8 mouse cellular contexts compared by ENCODE assay signal in the genomic region with DNA sequence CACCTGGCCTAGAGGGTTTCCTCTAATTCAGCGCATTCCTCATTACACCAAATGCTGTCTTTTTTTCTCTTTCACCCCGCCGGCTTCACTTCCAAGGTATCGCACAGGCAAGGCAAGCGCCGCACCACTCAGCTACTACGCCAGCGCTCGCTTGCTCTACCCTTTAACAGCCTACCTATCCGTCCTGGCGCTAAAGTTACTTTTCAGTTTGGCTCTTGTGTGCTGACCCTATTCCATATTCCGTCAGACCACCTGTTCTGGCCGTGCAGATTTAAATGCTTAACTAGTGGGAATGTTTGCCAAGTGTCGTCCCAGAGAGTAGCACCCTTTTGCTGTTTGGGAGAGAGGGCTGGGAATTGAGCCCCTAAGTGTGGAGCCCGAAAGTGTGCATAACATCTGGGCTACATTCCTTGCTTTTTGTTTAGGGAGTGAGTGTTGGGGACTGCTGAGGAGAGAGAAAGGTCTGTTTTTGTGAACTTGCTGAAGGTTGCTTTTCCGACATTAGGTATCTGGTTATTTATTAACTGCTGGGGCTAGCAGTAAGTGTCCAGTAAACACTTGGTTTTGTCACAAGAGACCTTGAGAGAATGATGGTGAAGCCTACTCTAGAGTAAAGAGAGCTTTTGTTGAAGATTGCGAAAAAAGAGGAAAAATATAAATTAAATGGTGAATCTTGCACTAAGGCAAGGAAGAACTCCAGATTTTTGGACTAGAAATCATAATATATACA. TPM values are rescaled to one million over a fixed set of nuclear protein-coding genes. Genes with fewer than 3 reads are reported as not detected.
DNase-seq lines count a peak whose midpoint lies in the region; ATAC-seq and TF ChIP-seq lines count a peak whose summit lies in the region.

No protein-coding gene starts in this region.

- peaks cover 30% of the 10 kb centered on the region for H3K4me1 ChIP-seq in embryonic facial prominence, embryonic 10.5 days
- H3K4me1 ChIP-seq in hindbrain, embryonic 13.5 days (replicated peaks), result peaks cover 21% of the 10 kb centered on the region
- peaks cover 16% of the 10 kb centered on the region for H3K4me1 ChIP-seq in limb, embryonic 15.5 days

- no peak for TF ChIP-seq POLR2A in myocyte (IDR thresholded peaks at IDR 0.05; ENCODE audit: insufficient read length, low read depth)

- no peaks in the 10 kb centered on the region for H3K27me3 ChIP-seq in embryonic facial prominence, embryonic 10.5 days (replicated peaks; ENCODE audit: low read depth, poor library complexity, severe bottlenecking)
- peaks cover 4% of the 10 kb centered on the region; the same call in 1 of the 2 replicates for H3K27me3 ChIP-seq in hindbrain, embryonic 13.5 days
- H3K27me3 ChIP-seq in limb, embryonic 15.5 days, result no peaks in the 10 kb centered on the region
- H3K27me3 ChIP-seq in myocyte (ENCODE audit: control insufficient read depth, insufficient read depth, insufficient read length), result no peaks in the 10 kb centered on the region

- 7% methylated on average over 17 of the region's 17 CpGs for WGBS in embryonic facial prominence, embryonic 10.5 days
- WGBS in hindbrain, embryonic 13.5 days, result 6% methylated on average over 17 of the region's 17 CpGs
- WGBS in limb, embryonic 15.5 days, result 7% methylated on average over 17 of the region's 17 CpGs

- H3K4me3 ChIP-seq in embryonic facial prominence, embryonic 10.5 days, result peak overlapping the region; percentile 82
- H3K4me3 ChIP-seq in hindbrain, embryonic 13.5 days, result peak overlapping the region; percentile 63
- peak overlapping the region; percentile 68 for H3K4me3 ChIP-seq in limb, embryonic 15.5 days
- peak overlapping the region; percentile 95 for H3K4me3 ChIP-seq in myocyte

- peak overlapping the region; percentile 91 for H3K27ac ChIP-seq in embryonic facial prominence, embryonic 10.5 days (replicated peaks)
- no peak overlapping the region for H3K27ac ChIP-seq in hindbrain, embryonic 13.5 days
- H3K27ac ChIP-seq in limb, embryonic 15.5 days, result no peak overlapping the region

- H3K4me2 ChIP-seq in hindbrain, embryonic 13.5 days, result peak overlapping the region; percentile 79
- H3K4me2 ChIP-seq in limb, embryonic 15.5 days, result peak overlapping the region; percentile 92
- H3K4me2 ChIP-seq in myocyte (ENCODE audit: low read depth), result peak overlapping the region; percentile 96

- H3K36me3 ChIP-seq in embryonic facial prominence, embryonic 10.5 days (replicated peaks), result no peaks in the 10 kb centered on the region
- H3K36me3 ChIP-seq in hindbrain, embryonic 13.5 days, result no peaks in the 10 kb centered on the region
- H3K36me3 ChIP-seq in limb, embryonic 15.5 days, result no peaks in the 10 kb centered on the region
- H3K36me3 ChIP-seq in myocyte (ENCODE audit: control insufficient read depth, insufficient read depth), result no peaks in the 10 kb centered on the region

- intact Hi-C loops in left cerebral cortex, postnatal 10 days (cut with DNase I), result no loop called here

- H3K9ac ChIP-seq in hindbrain, embryonic 13.5 days, result peak overlapping the region; percentile 81
- peak overlapping the region; percentile 62; the same call in 1 of the 2 replicates for H3K9ac ChIP-seq in limb, embryonic 15.5 days

- peaks cover 53% of the 10 kb centered on the region for H3K79me2 ChIP-seq in myocyte (ENCODE audit: control insufficient read depth, insufficient read depth)

- H3ac ChIP-seq in myocyte (ENCODE audit: control insufficient read depth, insufficient read length), result peak overlapping the region; percentile 39

- ATAC-seq in hindbrain, embryonic 13.5 days (ENCODE audit: low FRiP score), result no peak
- no peak for ATAC-seq in limb, embryonic 15.5 days (ENCODE audit: insufficient number of reproducible peaks, low FRiP score, low TSS enrichment, low read depth)

- H3K9me3 ChIP-seq in embryonic facial prominence, embryonic 10.5 days, result no peaks in the 10 kb centered on the region
- H3K9me3 ChIP-seq in hindbrain, embryonic 13.5 days, result no peaks in the 10 kb centered on the region
- H3K9me3 ChIP-seq in limb, embryonic 15.5 days, result no peaks in the 10 kb centered on the region

- peak; percentile 35 for DNase-seq in adrenal gland, postnatal 10 days
- DNase-seq in adrenal gland, postnatal 25 days, result no peak
- peak; percentile 46 for DNase-seq in embryonic facial prominence, embryonic 10.5 days (ENCODE audit: low spot score)
- no peak for DNase-seq in left cerebral cortex, postnatal 10 days (ENCODE audit: extremely low spot score in 1 of 2, low spot score in 2 of 2)
- no peak for DNase-seq in right cerebral cortex, adult 18-20 months

TF ChIP-seq in myocyte, 11 proteins besides CTCF, POLR2A, EP300 and RAD21:
- no peak for TF ChIP-seq REST (IDR thresholded peaks at IDR 0.05; ENCODE audit: insufficient read depth, insufficient read length)
- no peak for TF ChIP-seq USF1 (IDR thresholded peaks at IDR 0.05; ENCODE audit: low read depth)
- no peak for TF ChIP-seq MAX (IDR thresholded peaks at IDR 0.05; ENCODE audit: low read depth)
- TF ChIP-seq MYOD1 (IDR thresholded peaks at IDR 0.05; ENCODE audit: control insufficient read depth in 1 of 3, insufficient read length in 2 of 3, low read depth in 2 of 3), result no peak
- TF ChIP-seq TCF3 (IDR thresholded peaks at IDR 0.05; ENCODE audit: insufficient read length, low read depth), result no peak
- TF ChIP-seq MYOG (IDR thresholded peaks at IDR 0.05; ENCODE audit: control insufficient read depth in 1 of 3, insufficient read depth in 1 of 3, insufficient read length in 2 of 3, low read depth in 2 of 3), result no peak

RNA-seq across cellular contexts. Expression of gene Mthfd1, which starts 1.2 kb away (rescaled TPM):
- 10 to 100 TPM; 51.5 to 52.5 TPM for total RNA-seq in adrenal gland, postnatal 10 days (2021)
- total RNA-seq in adrenal gland, postnatal 25 days (2021), result 54.7 and 64.6 TPM in 2 replicates
- polyA plus RNA-seq in embryonic facial prominence, embryonic 10.5 days (2016; fragmentation: Nextera tagmentation; extraction: Ambion mirVana), result 106 and 117 TPM in 2 replicates
- 26.3 and 27.1 TPM in 2 replicates for polyA plus RNA-seq in hindbrain, embryonic 13.5 days (2015; fragmentation: Nextera tagmentation; extraction: Ambion mirVana)
- 55.6 and 57.8 TPM in 2 replicates for polyA plus RNA-seq in limb, embryonic 15.5 days (2015; fragmentation: Nextera tagmentation; extraction: Ambion mirVana)
- 31.8 TPM for polyA plus RNA-seq in myocyte (2012; fragmentation: generic; extraction: Trizol)
- total RNA-seq in left cerebral cortex, postnatal 10 days (2021), result 10 to 100 TPM; 34.1 to 36.9 TPM

RNA-seq across cellular contexts. Expression of gene Tex21, which starts 9.7 kb away (rescaled TPM):
- not detected for total RNA-seq in adrenal gland, postnatal 10 days (2021)
- total RNA-seq in adrenal gland, postnatal 25 days (2021), result not detected in 2 replicates
- polyA plus RNA-seq in embryonic facial prominence, embryonic 10.5 days (2016; fragmentation: Nextera tagmentation; extraction: Ambion mirVana), result not detected in 2 replicates
- polyA plus RNA-seq in hindbrain, embryonic 13.5 days (2015; fragmentation: Nextera tagmentation; extraction: Ambion mirVana), result 0.08 TPM in 1 of 2 replicates, not detected in the other
- 0.17 TPM in 1 of 2 replicates, not detected in the other for polyA plus RNA-seq in limb, embryonic 15.5 days (2015; fragmentation: Nextera tagmentation; extraction: Ambion mirVana)
- not detected for polyA plus RNA-seq in myocyte (2012; fragmentation: generic; extraction: Trizol)
- not detected for total RNA-seq in left cerebral cortex, postnatal 10 days (2021)

Comparison
In these comparisons a context has a peak if more than half of its experiments do, and no peak if none do; other contexts are left out.
1. DNase-seq: peak in adrenal gland, postnatal 10 days (single experiment) and embryonic facial prominence, embryonic 10.5 days (single experiment); none in adrenal gland, postnatal 25 days (single experiment), left cerebral cortex, postnatal 10 days (0 of 2) and right cerebral cortex, adult 18-20 months (single experiment).
2. Peak in every context shown above with its lines, with median percentiles within 50 percentile points of each other: H3K4me3 ChIP-seq and H3K4me2 ChIP-seq.